Mouse (Mus musculus) liver, embryonic 16.5 days (tissue): Measurements from ENCODE around the gene Pex5. TPM values are rescaled to one million over a fixed set of nuclear protein-coding genes. Genes with fewer than 3 reads are reported as not detected.

Experiments used
- ATAC-seq: fragments of 200-750 bp; cut with Nextera tagmentation; 2 replicates; pipeline ENCODE4 v1.8.0; 2017; ENCODE audit warnings: low read depth, mild to moderate bottlenecking, moderate number of reproducible peaks, moderate library complexity
- H3K27ac ChIP-seq: fragments of 300-500 bp; sonication (generic); 2 replicates; pipeline ENCODE4 v1.5.1; 2014; ENCODE audit warnings: mild to moderate bottlenecking, low read length
- H3K27me3 ChIP-seq: fragments of 300-500 bp; sonication (generic); 2 replicates; pipeline ENCODE4 v1.6.1; 2014; ENCODE audit warnings: low read depth, low read length, mixed read lengths; ENCODE audit not compliant: control insufficient read depth, insufficient read depth
- H3K36me3 ChIP-seq: fragments of 300-500 bp; sonication (generic); 2 replicates; pipeline ENCODE4 v1.6.1; 2014; ENCODE audit warnings: mild to moderate bottlenecking; ENCODE audit not compliant: control insufficient read depth, insufficient read depth
- H3K4me1 ChIP-seq: fragments of 300-500 bp; sonication (generic); 2 replicates; pipeline ENCODE4 v1.6.1; 2014; ENCODE audit warnings: low read depth, low read length, mixed read lengths; ENCODE audit not compliant: control insufficient read depth
- H3K4me2 ChIP-seq: fragments of 300-500 bp; sonication (generic); 2 replicates; pipeline ENCODE4 v1.6.1; 2014; ENCODE audit warnings: low read depth, low read length, mixed read lengths
- H3K4me3 ChIP-seq: fragments of 300-500 bp; sonication (generic); 2 replicates; pipeline ENCODE4 v1.5.1; 2014; ENCODE audit warnings: low read depth, mild to moderate bottlenecking, low read length
- H3K9ac ChIP-seq: fragments of 300-500 bp; sonication (generic); 2 replicates; pipeline ENCODE4 v1.6.1; 2014; ENCODE audit warnings: low read depth, low read length
- H3K9me3 ChIP-seq: fragments of 300-500 bp; sonication (generic); replicated peaks from 2 replicates; pipeline ENCODE4 v1.6.1; 2016; ENCODE audit warnings: low read length; ENCODE audit not compliant: control insufficient read depth
- WGBS: fragments of 180-500 bp; shearing (Covaris S2); extraction: QIAGEN DNeasy Blood & Tissue Kit; methylation state at CpG from one replicate; pipeline ENCODE4 v1.1.7; 2014; ENCODE audit not compliant: insufficient replicate concordance; 5-methylcytosine and 5-hydroxymethylcytosine counted together
- polyA plus RNA-seq: library from polyadenylated mRNA; unstranded; fragments of >200 nt; fragmentation: Nextera tagmentation; extraction: Ambion mirVana; gene quantifications from 2 replicates; pipeline ENCODE4 v1.2.1, GENCODE M21; 2015

Gene Pex5
- polyA plus RNA-seq, 1 experiment from 2014 or later, result 28.2 TPM

GRCm38 (mm10) chr6:124448959-124449667, 34.2 kb upstream of the Pex5 start:
- Histone ChIP-seq H3K4me1 (peaks cover 15% of the 10 kb centered on the region), H3K9me3 (no peaks in the 10 kb centered on the region), H3K9ac (no peak overlapping the region), H3K27ac (no peak overlapping the region), H3K4me2 (no peak overlapping the region), H3K27me3 (no peaks in the 10 kb centered on the region), H3K4me3 (no peak overlapping the region), H3K36me3 (no peaks in the 10 kb centered on the region)
- WGBS, result 71% methylated on average over 16 of the region's 16 CpGs
- ATAC-seq, result no peak

GRCm38 (mm10) chr6:124448186-124448852, 33.5 kb upstream of the Pex5 start:
- Histone ChIP-seq H3K27ac (no peak overlapping the region), H3K9me3 (no peaks in the 10 kb centered on the region), H3K9ac (no peak overlapping the region), H3K4me2 (no peak overlapping the region), H3K27me3 (no peaks in the 10 kb centered on the region), H3K36me3 (no peaks in the 10 kb centered on the region), H3K4me3 (no peak overlapping the region), H3K4me1 (peaks cover 15% of the 10 kb centered on the region)
- WGBS, result 62% methylated on average over 10 of the region's 10 CpGs
- peak; percentile 32; the same call in 1 of the 2 replicates for ATAC-seq

- Histone ChIP-seq H3K27ac (no peak overlapping the region), H3K9ac (no peak overlapping the region), H3K4me1 (peaks cover 13% of the 10 kb centered on the region), H3K4me2 (no peak overlapping the region), H3K9me3 (no peaks in the 10 kb centered on the region), H3K36me3 (no peaks in the 10 kb centered on the region), H3K4me3 (no peak overlapping the region), H3K27me3 (no peaks in the 10 kb centered on the region)
- ATAC-seq, result no peak
- WGBS, result 61% methylated on average over 2 of the region's 2 CpGs
Observed at GRCm38 (mm10) chr6:124447356-124447755, 32.5 kb upstream of the Pex5 start.

DNA sequence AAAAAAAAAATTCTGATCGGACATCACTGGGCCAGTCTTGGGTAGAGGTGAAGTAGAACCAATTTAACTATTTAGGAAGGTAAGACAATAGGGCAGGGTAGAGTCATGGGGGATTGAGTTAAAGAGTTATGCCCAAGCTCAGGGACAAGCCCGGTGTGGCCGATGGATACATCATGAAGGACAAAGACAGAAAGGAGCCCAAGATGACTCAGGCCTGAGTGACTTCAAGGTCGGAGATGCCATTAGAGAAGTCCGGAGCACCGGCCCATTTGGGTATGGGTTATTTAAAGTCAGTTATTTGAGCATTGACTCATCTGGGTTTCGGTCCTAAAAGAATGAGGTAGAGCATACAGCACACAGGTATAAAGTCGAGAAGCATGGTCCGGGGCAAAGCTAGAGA, 31.6 kb upstream of the Pex5 start:
- Histone ChIP-seq H3K27me3 (no peaks in the 10 kb centered on the region), H3K4me3 (no peak overlapping the region), H3K36me3 (no peaks in the 10 kb centered on the region), H3K27ac (no peak overlapping the region), H3K4me1 (peaks cover 4% of the 10 kb centered on the region), H3K4me2 (no peak overlapping the region), H3K9me3 (no peaks in the 10 kb centered on the region), H3K9ac (no peak overlapping the region)
- no peak for ATAC-seq
- 79% methylated on average over 9 of the region's 9 CpGs for WGBS

- no peak for ATAC-seq
- Histone ChIP-seq H3K27ac (no peak overlapping the region), H3K4me3 (no peak overlapping the region), H3K9ac (no peak overlapping the region), H3K27me3 (no peaks in the 10 kb centered on the region), H3K9me3 (no peaks in the 10 kb centered on the region), H3K4me1 (peaks cover 4% of the 10 kb centered on the region), H3K4me2 (no peak overlapping the region), H3K36me3 (no peaks in the 10 kb centered on the region)
- 75% methylated on average over 2 of the region's 2 CpGs for WGBS
Observed at GRCm38 (mm10) chr6:124446024-124446423, 31.2 kb upstream of the Pex5 start.

DNA sequence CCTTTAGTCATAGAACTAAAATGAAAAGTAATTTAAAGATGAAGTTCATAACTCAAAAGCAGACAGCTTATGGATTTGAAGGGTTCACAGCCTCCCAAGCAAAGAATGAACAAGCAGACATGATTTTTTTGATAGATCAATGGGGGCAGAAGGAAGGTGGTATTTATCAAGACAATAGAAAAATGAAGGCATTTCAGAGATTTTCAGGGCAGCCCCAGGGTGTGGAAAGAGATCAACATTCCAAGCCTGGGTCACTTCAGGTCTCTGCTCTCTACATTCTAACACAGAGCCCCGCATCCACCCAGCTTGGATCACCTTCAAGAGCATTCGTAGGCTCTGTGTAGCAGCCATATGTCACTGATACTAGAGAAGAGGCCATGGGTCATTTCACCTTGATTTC, 28.5 kb upstream of the Pex5 start:
- no peaks in the 10 kb centered on the region for H3K27me3 ChIP-seq
- no peaks in the 10 kb centered on the region for H3K36me3 ChIP-seq
- no peak for ATAC-seq
- H3K9me3 ChIP-seq, result no peaks in the 10 kb centered on the region
- no peak overlapping the region for H3K9ac ChIP-seq
- WGBS, result 82% methylated on average over 2 of the region's 2 CpGs
- peaks cover 2% of the 10 kb centered on the region for H3K4me1 ChIP-seq
- H3K27ac ChIP-seq, result no peak overlapping the region
- H3K4me2 ChIP-seq, result no peak overlapping the region
- H3K4me3 ChIP-seq, result no peak overlapping the region

DNA sequence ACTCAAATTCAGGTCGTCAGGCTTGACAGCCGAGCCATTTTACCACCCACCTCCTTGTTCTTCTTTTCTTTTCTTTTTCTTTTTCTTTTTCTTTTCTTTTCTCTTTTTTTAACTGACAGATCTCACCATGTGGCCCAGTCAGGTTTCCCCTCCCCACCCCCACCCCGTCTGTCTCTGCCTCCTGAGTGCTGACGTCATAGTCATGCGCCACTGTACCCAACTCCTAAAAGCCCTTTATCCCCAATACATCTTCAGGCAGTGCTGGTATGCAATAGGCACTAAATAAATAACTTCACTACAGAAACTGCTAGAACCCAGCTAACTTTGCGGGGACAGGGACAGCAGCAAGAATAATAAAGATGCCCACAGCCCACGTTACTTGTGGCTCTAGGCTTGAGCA, 21.4 kb upstream of the Pex5 start:
- Histone ChIP-seq H3K4me3 (no peak overlapping the region), H3K4me1 (no peaks in the 10 kb centered on the region), H3K36me3 (no peaks in the 10 kb centered on the region), H3K9ac (no peak overlapping the region), H3K27me3 (no peaks in the 10 kb centered on the region), H3K27ac (no peak overlapping the region), H3K4me2 (no peak overlapping the region), H3K9me3 (no peaks in the 10 kb centered on the region)
- ATAC-seq, result no peak
- WGBS, result 71% methylated on average over 7 of the region's 7 CpGs

DNA sequence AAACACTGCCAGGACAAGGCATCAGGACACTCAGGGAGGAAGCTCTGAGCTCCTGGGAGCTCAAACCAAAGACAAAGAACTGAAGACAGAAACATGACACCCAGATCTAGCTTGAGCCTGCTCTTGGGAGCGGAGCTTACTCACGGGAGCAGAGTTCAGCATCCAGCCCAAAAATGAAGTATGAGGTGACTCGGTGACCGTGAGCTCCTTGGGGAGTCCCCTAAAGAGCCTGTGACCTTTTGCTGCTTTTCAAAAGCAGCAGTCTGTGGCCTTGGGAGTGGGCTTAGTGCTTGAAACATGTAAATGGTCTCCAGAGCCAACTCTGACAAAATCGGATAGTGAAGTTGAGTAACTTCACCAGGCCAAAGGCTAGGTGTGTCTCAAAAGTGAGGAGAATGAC, 20.3 kb upstream of the Pex5 start:
- 68% methylated on average over 5 of the region's 5 CpGs for WGBS
- Histone ChIP-seq H3K36me3 (no peaks in the 10 kb centered on the region), H3K27ac (no peak overlapping the region)

DNA sequence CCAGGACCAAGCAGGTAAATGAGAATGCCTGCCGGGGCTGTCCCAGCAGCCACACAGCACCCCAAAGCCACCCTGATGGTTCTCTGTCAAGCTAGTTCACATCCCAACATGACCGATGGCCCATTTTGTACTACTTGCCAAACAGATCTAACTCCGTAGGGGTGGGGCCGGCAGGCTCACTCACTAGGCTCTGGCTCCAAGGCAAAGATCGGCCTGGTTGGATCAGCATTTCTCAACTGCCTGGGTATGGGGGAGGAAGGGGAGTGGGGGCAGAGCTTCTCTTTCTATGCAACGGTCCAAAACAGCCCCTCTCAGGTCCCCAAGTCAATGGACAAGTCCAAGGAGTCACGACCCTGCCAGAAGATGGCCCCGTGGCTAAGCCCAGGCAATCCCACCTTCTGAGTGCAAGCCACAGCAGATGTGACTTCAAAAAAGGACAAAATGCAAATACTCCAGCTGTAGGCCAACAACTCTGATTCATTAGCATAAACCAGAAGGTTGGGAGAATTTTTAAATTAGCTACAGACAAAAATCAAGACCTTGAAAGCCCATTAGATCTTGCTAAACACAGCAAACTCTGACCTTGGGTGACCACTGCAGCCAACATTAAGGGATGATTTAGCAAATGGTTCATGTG, 18.9 kb upstream of the Pex5 start:
- no peaks in the 10 kb centered on the region for H3K27me3 ChIP-seq
- H3K4me1 ChIP-seq, result no peaks in the 10 kb centered on the region
- 69% methylated on average over 8 of the region's 8 CpGs for WGBS
- H3K27ac ChIP-seq, result no peak overlapping the region
- no peak for ATAC-seq
- H3K9me3 ChIP-seq, result no peaks in the 10 kb centered on the region
- no peak overlapping the region for H3K4me2 ChIP-seq
- H3K9ac ChIP-seq, result no peak overlapping the region
- H3K36me3 ChIP-seq, result no peaks in the 10 kb centered on the region
- H3K4me3 ChIP-seq, result no peak overlapping the region

More for the DNA sequence above, 20.3 kb upstream of the Pex5 start:
- Histone ChIP-seq H3K27me3 (no peaks in the 10 kb centered on the region), H3K4me3 (no peak overlapping the region), H3K4me2 (no peak overlapping the region), H3K9me3 (no peaks in the 10 kb centered on the region), H3K9ac (no peak overlapping the region), H3K4me1 (no peaks in the 10 kb centered on the region)
- no peak for ATAC-seq
